Mouse (Mus musculus): ENCODE measurements around the gene Ndufc2.

Gene Ndufc2

GRCm38 (mm10) chr7:97399960-97400715, at the start of gene Ndufc2:
Ndufc2 (plus strand) TSS chr7:97400003.
- DNase-seq = peak; percentile 78

GRCm38 (mm10) chr7:97350891-97351290, 48.9 kb upstream of the Ndufc2 start:
- DNase-seq = no peak

DNA sequence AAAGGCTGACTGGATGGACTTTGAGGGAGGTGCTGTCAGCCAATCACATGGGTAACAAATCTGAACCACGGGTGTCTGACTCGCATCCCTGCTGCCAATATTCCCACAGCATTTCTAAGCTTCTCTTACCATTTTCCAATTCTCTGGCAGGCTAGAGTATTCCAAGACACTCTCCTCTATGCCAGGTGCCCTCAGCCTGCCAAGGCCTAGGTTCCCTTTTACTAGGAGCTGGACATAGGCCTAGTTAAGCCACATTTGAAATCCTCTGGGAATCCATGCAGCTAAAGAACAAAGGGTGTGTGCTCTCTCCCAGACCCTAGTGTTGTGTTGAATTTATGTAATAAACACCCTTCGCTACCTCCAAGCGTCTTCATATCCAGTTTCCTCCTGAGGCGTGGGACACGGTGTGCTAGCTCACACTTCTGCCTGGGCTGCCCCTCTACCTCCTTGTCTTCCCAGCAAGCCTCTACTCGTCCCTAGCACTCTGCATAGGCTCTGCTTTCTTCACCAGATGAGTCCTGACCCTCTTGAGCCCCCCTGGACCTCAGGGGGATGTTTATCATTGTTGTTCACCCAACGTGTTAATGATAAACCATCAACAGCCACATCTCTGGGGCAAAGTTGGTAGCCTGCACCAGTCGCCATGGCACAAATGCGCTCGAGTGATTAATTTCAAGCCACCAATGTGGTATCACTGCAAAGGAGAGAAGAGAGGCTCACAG, 47.9 kb upstream of the Ndufc2 start:
- DNase-seq = no peak

- DNase-seq = no peak
Observed at GRCm38 (mm10) chr7:97353356-97353755, 46.4 kb upstream of the Ndufc2 start.

- no peak for DNase-seq
Observed at GRCm38 (mm10) chr7:97355068-97355841, 44.5 kb upstream of the Ndufc2 start.

DNA sequence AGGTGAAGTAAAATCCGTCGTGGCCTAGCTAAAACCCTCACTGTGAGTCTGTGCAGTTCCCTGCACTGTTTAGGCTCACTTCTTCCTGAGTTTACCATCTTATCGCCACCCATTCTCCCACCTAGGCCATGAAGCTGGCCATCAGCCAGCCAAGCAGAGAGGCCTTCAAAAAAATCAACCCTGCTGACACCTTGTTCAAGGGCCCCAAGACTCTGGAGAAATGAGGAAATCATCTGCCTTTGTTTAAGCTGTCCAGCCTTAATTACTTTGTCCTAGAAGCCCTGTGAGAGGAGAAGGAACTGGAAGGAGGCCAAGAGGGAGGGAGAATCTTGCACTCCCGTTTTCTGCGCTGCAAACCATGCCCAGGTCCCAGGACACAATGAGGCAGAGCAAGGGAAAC, 43.5 kb upstream of the Ndufc2 start:
- no peak for DNase-seq

DNA sequence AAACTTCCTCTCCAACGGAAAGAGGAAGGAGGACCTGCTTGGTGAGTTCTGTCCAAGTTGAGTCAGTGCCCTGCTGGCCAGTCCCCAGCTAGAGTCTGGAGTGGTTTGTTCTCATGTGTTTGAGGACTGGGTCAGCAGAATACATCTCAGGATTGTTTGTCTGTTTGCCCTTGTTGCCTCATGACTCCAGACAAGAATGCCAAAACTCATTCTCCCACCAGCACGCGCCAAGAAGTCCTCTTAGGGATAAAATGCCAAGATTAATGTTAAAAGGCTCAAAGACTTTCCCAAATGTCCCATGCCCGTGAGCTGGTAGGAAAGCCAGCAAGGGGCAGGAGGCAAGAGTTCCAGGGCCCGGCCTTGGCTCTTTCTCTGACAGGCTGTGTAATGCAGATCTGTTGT, 42.9 kb upstream of the Ndufc2 start:
- no peak for DNase-seq

DNA sequence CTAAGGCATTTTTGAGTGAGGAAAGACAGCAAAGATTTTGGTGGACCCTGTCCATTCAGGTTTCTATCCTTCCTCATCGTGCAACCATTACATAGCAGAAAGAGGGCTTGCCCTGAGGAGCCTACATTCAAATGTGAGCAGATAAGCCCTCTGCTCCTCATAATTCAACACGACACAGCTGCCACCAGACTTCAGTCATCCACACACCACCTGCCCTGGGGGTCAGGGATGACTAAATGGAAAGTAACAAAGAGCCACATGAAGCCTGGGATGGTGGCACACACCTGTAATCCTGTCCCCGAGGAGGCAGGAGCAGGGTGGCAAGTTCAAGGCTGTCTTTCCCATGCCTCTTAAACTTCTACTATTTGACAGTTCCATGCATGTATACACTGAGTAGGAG, 42.0 kb upstream of the Ndufc2 start:
- DNase-seq = no peak

- DNase-seq = no peak
Observed at GRCm38 (mm10) chr7:97358347-97358746, 41.5 kb upstream of the Ndufc2 start.

GRCm38 (mm10) chr7:97360166-97360565, 39.6 kb upstream of the Ndufc2 start:
- no peak for DNase-seq

DNA sequence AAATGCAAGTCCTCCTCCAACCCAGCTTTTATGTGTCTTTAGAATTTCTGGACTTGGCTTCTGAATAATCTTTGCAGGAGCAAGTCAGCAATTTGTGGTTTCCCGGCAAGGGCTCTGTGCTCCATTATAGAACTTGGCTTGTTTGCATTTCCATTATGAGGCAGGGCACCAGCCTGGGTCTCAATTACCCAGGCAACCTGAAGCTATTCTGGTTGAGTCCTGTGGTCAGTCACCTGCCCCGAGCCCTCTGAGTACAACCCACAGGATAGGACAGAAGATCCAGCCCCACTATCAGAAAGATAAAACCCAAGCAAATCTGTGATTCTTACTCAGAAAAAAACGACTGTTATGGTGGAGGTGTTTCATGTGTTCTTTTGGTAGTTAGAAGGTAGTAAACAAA, 38.8 kb upstream of the Ndufc2 start:
- DNase-seq = no peak

DNA sequence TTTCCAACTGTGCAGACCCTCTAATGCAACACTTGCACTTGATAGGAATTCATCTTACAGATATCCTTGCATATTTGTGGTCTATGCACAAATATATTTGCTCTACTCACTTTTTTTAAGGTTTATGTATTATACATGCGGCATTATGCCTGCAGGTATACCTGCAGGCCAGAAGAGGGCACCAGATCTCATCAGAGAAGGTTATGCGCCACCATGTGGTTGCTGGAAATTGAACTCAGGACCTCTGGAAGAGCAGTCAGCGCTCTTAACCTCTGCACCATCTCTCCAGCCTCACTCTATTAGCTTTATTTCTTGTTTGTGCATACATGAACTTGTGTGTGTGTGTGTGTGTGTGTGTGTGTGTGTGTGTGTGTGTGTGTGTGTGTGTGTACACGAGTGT, 38.3 kb upstream of the Ndufc2 start:
- no peak for DNase-seq

GRCm38 (mm10) chr7:97365887-97366286, 33.9 kb upstream of the Ndufc2 start:
- no peak for DNase-seq

- no peak for DNase-seq
Observed at GRCm38 (mm10) chr7:97375101-97375500, 24.7 kb upstream of the Ndufc2 start.

DNA sequence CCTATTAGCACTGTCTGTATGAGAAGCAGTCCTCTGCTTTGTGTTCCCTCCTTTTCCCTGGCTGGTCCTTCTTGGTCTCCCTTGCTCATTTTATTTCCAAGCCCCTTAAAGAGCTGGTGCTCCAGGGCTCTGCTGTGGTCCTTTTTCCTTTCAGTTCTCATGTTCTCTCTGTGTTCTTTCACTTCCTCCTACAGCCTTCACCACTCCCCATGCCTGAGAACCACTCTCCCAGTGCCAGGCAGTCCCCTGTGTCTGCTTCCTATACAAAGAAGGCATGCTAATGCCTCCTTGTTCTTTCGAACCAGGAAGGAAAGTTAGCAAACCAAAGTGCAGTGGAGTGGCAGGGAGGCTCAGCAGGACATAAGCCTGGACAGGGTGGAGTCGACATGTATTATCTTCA, 23.9 kb upstream of the Ndufc2 start:
- DNase-seq = no peak

GRCm38 (mm10) chr7:97379304-97379703, 20.5 kb upstream of the Ndufc2 start:
- DNase-seq = no peak

DNA sequence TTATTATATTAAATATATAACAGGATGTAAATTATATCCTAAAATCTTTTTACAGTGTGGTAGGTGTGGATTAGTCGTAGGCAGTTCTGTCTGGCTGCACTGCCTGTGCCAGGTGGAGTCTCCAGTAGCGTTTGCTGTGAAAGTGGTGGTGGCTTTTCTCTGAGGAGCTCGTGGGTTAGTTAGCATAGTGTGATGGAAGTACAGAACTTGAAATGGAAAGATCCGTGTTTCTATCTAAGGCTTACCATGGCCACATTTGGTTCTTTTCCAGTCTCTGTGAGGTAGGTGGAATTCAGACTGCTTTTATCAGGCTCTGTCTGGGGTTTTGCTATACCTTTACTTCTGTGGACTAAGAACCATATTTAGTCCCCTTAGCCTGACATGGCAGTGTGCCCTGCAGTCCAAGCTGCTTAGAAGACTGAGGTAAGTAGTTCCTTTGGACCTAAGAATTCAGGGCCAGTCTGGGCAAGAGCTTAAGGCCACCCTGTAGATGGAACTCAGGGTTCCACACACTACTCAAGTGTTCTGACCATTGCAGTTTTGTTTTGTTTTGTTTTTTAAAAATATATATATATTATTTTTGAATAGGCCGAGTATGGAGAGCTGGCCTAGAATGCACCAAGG, 19.2 kb upstream of the Ndufc2 start:
- DNase-seq = no peak

- DNase-seq = no peak
Observed at GRCm38 (mm10) chr7:97382661-97383060, 17.1 kb upstream of the Ndufc2 start.

DNA sequence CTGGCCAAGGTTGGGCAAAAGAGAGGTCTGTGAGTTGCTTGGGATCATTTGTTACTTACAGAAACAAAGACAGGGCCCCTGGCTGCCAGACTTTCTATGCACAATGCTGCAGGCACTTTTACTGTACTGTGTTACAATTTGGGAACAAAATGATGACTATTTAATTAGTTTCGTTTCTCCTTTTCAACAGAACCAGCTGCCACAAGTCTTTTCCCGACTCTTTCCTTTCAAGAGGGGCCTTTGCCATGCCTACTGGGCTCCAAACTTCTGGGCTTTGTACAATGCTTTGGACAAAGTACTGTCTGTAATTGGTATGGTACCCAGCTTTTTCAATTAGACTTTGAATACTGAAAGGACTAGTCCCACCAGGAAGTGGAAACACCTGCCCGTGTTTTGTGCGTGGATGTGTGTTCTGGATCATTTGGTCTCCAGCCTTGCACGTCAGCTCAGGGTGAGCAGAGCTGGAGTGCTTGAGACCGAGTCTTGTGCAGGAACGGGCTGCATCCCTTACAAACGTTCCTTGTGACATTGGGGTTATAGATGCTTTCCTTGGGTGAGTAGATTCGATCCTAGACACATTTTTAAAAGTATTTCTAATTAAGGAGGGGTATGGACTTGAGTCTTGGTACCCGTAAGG, 16.2 kb upstream of the Ndufc2 start:
- no peak for DNase-seq

- no peak for DNase-seq
Observed at GRCm38 (mm10) chr7:97386106-97386805, 13.5 kb upstream of the Ndufc2 start.

DNA sequence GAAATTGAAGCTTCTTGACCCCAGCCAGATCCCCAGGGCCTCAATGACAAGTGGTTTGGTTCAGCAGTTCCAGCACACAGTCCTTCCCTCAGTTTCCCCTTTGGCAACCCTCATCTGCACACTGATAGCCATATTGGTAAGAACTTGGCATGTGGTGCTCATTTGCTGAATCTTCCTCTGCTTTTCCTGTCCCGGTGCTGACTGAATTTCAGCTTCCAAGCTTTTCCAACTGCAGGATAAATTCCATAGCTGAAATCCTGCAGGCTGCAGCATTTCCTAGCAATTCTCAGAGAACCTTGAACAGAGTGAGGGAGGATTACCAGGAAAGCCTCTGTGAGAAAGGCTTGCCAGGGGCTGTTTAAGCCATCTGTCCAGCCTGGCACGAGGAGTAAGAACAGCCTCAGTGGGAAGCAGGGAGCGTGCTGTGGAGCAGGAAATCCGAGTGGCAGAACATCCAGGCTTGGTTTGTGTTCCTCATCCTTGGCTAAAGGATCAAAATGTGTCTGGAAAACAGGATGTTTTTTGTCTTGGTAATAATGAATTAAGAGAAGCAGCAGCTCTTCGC, 12.9 kb upstream of the Ndufc2 start:
- DNase-seq = peak; percentile 93
